Mouse (Mus musculus) forebrain, postnatal 0 days (tissue): ENCODE data around the gene Dnajc10. TPM values are rescaled to one million over a fixed set of nuclear protein-coding genes. Genes with fewer than 3 reads are reported as not detected.

Experiments
- ATAC-seq: fragments of 200-750 bp; cut with Nextera tagmentation; 2 replicates; pipeline ENCODE4 v1.8.0; 2017; ENCODE audit warnings: mild to moderate bottlenecking, moderate library complexity
- DNase-seq: peaks from one replicate; pipeline ENCODE4 v3.0.0-alpha.2; 2015
- H3K27ac ChIP-seq: fragments of 300-500 bp; sonication (generic); 2 replicates; pipeline ENCODE4 v1.5.1; 2014; ENCODE audit warnings: low read depth, mild to moderate bottlenecking, antibody characterized with exemption, low read length, moderate library complexity, mixed read lengths
- H3K27me3 ChIP-seq: fragments of 300-500 bp; sonication (generic); 2 replicates; pipeline ENCODE4 v1.6.1; 2014; ENCODE audit warnings: mild to moderate bottlenecking, low read length, mixed read lengths; ENCODE audit not compliant: insufficient read depth
- H3K36me3 ChIP-seq: fragments of 300-500 bp; sonication (generic); 2 replicates; pipeline ENCODE4 v1.6.1; 2014; ENCODE audit warnings: mild to moderate bottlenecking, moderate library complexity; ENCODE audit not compliant: insufficient read depth
- H3K4me1 ChIP-seq: fragments of 300-500 bp; sonication (generic); 2 replicates; pipeline ENCODE4 v1.6.1; 2014; ENCODE audit warnings: antibody characterized with exemption; ENCODE audit not compliant: insufficient read depth
- H3K4me2 ChIP-seq: fragments of 300-500 bp; sonication (generic); 2 replicates; pipeline ENCODE4 v1.6.1; 2014; ENCODE audit warnings: low read depth, mild to moderate bottlenecking, moderate library complexity
- H3K4me3 ChIP-seq: fragments of 300-500 bp; sonication (generic); 2 replicates; pipeline ENCODE4 v1.5.1; 2014; ENCODE audit warnings: low read depth, low read length, mixed read lengths
- H3K9ac ChIP-seq: fragments of 300-500 bp; sonication (generic); 2 replicates; pipeline ENCODE4 v1.6.1; 2014; ENCODE audit warnings: mild to moderate bottlenecking
- H3K9me3 ChIP-seq: fragments of 300-500 bp; sonication (generic); 2 replicates; pipeline ENCODE4 v1.6.1; 2016; ENCODE audit warnings: low read length
- CTCF ChIP-seq: sonication (generic); IDR thresholded peaks from 2 replicates; pipeline ENCODE4 v1.5.1; 2016; ENCODE audit warnings: antibody characterized with exemption, control low read depth, low read depth
- WGBS: fragments of 180-500 bp; shearing (Covaris S2); extraction: QIAGEN DNeasy Blood & Tissue Kit; methylation state at CpG from one replicate; pipeline ENCODE4 v1.1.7; 2014; 5-methylcytosine and 5-hydroxymethylcytosine counted together
- polyA plus RNA-seq: library from polyadenylated mRNA; unstranded; fragments of >200 nt; fragmentation: Nextera tagmentation; extraction: Ambion mirVana; gene quantifications from 2 replicates; pipeline ENCODE4 v1.2.1, GENCODE M21; 2015
- total RNA-seq: library from RNA; depleted of rRNA; stranded (reverse); fragments of >200 nt; gene quantifications from 2 replicates; pipeline ENCODE4 v1.2.3, GENCODE M21; 2014

Dnajc10 gene
- total and polyA plus RNA-seq, 2 experiments from 2014 or later: 53.4 to 79.8 TPM

DNA sequence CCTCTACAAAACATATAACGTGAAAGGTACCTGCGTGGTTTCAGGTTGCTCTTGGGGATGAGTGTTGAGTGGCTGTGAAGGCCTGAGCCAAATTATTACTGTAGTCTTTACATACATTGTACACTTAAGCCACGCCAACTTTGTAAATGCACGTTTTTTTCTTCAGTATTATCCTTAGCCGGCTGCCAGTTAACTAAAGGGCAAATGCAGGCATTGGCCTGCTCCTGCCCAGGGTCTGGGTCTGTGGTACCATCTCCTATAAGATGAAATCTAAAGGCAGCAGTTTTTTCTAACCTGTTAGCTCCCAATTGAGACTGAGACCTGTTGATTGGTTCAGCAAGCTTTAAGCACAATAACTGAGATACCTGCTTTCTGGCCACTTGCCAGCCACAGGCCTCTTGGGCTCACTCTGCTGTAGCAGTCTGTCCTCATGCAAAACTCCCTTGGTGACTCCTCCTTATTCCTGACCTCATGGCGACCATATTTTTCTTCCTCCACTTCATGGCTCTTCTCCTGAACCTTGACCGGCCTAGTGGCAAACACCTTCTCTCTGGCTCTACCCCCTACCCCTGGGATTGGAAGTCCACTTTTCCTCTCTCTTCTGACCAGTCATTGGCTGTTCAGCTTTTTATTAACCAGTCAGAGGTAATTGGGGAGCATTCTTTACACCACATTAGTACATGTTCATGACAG, 13.8 kb downstream of the Dnajc10 start:
- H3K9ac ChIP-seq: no peak overlapping the region
- no peak overlapping the region for H3K4me3 ChIP-seq
- no peaks in the 10 kb centered on the region for H3K27me3 ChIP-seq
- no peak for TF ChIP-seq CTCF
- ATAC-seq (no peak), DNase-seq (no peak)
- WGBS: 91% methylated on average over 7 of the region's 7 CpGs
- no peak overlapping the region for H3K4me2 ChIP-seq
- H3K9me3 ChIP-seq: no peaks in the 10 kb centered on the region
- peaks cover 38% of the 10 kb centered on the region for H3K36me3 ChIP-seq
- H3K4me1 ChIP-seq: no peaks in the 10 kb centered on the region
- no peak overlapping the region for H3K27ac ChIP-seq

- no peak overlapping the region for H3K4me3 ChIP-seq
These were observed 25.3 kb downstream of the Dnajc10 start for GRCm38 (mm10) chr2:80340537-80340936.

DNA sequence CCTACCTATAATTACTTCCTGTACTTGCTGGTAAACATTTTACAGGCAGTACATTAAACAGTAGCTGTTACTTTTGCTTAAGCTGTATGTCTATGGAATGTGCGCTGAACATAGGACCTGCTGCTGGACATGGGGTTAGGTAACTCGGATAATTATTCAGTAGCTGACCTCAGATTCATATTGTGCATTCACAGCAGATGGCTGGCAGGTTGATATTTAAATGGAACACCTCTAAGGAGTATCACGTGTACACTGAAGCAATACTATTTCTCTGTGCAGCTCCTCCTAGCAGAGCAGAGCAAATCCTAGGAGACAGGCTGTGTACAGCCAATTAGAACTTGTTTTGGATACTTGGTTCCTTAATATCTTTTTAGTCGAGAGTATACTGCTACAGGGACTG, 39.3 kb downstream of the Dnajc10 start:
- H3K4me2 ChIP-seq: no peak overlapping the region
- ATAC-seq: no peak
- no peaks in the 10 kb centered on the region for H3K27me3 ChIP-seq
- no peak overlapping the region for H3K27ac ChIP-seq
- TF ChIP-seq CTCF: no peak
- H3K4me3 ChIP-seq: no peak overlapping the region
- H3K4me1 ChIP-seq: no peaks in the 10 kb centered on the region
- H3K36me3 ChIP-seq: peaks cover 40% of the 10 kb centered on the region
- no peak for DNase-seq
- H3K9me3 ChIP-seq: no peaks in the 10 kb centered on the region
- WGBS: 88% methylated on average over 4 of the region's 4 CpGs
- no peak overlapping the region for H3K9ac ChIP-seq

More at GRCm38 (mm10) chr2:80340537-80340936, 25.3 kb downstream of the Dnajc10 start:
- H3K9ac ChIP-seq: no peak overlapping the region
- no peaks in the 10 kb centered on the region for H3K4me1 ChIP-seq
- no peaks in the 10 kb centered on the region for H3K27me3 ChIP-seq
- no peak overlapping the region for H3K27ac ChIP-seq
- H3K36me3 ChIP-seq: peaks cover 77% of the 10 kb centered on the region
- no peak for TF ChIP-seq CTCF
- ATAC-seq: no peak
- DNase-seq: no peak
- H3K9me3 ChIP-seq: no peaks in the 10 kb centered on the region
- no peak overlapping the region for H3K4me2 ChIP-seq
- 96% methylated on average over 9 of the region's 9 CpGs for WGBS

DNA sequence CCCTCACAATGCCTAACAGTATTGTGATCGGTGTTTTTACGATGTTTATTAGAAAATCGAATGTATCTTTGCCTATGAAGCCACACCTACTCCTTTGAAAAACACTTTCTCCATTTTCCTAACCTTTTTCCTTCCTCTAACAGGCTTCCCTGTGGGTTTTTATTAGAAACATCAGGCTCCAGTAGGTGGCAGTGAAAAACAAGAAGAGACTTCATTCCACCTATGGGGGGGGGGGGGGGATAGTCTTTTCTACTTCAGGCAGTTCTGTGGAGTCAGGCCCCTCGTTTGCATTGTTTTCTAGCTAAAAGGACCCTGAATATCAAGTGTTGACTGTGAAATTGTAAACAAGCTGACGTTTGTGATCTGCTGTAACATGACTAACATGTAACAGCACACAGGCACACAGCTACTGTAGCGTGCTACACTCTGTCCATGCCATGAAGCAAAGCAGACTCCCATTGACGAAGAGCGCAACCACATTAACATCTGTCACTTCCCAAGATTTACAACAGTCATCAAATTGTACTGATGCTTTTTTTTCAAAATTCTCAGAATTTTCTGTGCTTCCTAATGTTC, 41.5 kb downstream of the Dnajc10 start:
- ATAC-seq (peak; percentile 72), DNase-seq (peak; percentile 58)
- Histone ChIP-seq H3K27ac (no peak overlapping the region), H3K36me3 (peaks cover 27% of the 10 kb centered on the region), H3K9me3 (no peaks in the 10 kb centered on the region), H3K4me2 (no peak overlapping the region), H3K4me1 (no peaks in the 10 kb centered on the region), H3K9ac (no peak overlapping the region), H3K4me3 (no peak overlapping the region), H3K27me3 (no peaks in the 10 kb centered on the region)
- peak; percentile 69 for TF ChIP-seq CTCF
- WGBS: 60% methylated on average over 8 of the region's 8 CpGs

- 70% methylated on average over 8 of the region's 8 CpGs for WGBS
- ATAC-seq: no peak
These were observed 56.2 kb downstream of the Dnajc10 start for GRCm38 (mm10) chr2:80371458-80371857.

GRCm38 (mm10) chr2:80374892-80375291, 59.6 kb downstream of the Dnajc10 start:
- Histone ChIP-seq H3K4me1 (no peaks in the 10 kb centered on the region), H3K27me3 (no peaks in the 10 kb centered on the region), H3K36me3 (no peaks in the 10 kb centered on the region), H3K9ac (no peak overlapping the region), H3K9me3 (no peaks in the 10 kb centered on the region), H3K4me3 (no peak overlapping the region), H3K27ac (no peak overlapping the region), H3K4me2 (no peak overlapping the region)
- ATAC-seq (no peak), DNase-seq (no peak)
- no peak for TF ChIP-seq CTCF

More at GRCm38 (mm10) chr2:80371458-80371857, 56.2 kb downstream of the Dnajc10 start:
- Histone ChIP-seq H3K27ac (no peak overlapping the region), H3K9ac (no peak overlapping the region), H3K27me3 (no peaks in the 10 kb centered on the region), H3K36me3 (no peaks in the 10 kb centered on the region), H3K4me3 (no peak overlapping the region), H3K9me3 (no peaks in the 10 kb centered on the region), H3K4me2 (no peak overlapping the region), H3K4me1 (no peaks in the 10 kb centered on the region)
- no peak for DNase-seq
- TF ChIP-seq CTCF: no peak

- WGBS: 96% methylated on average over 5 of the region's 5 CpGs
These were observed 64.6 kb downstream of the Dnajc10 start for GRCm38 (mm10) chr2:80379848-80380247.

More at GRCm38 (mm10) chr2:80379848-80380247, 64.6 kb downstream of the Dnajc10 start:
- Histone ChIP-seq H3K4me3 (no peak overlapping the region), H3K9me3 (no peaks in the 10 kb centered on the region), H3K27ac (no peak overlapping the region), H3K4me1 (no peaks in the 10 kb centered on the region), H3K36me3 (no peaks in the 10 kb centered on the region), H3K27me3 (no peaks in the 10 kb centered on the region), H3K9ac (no peak overlapping the region), H3K4me2 (no peak overlapping the region)
- ATAC-seq (no peak), DNase-seq (no peak)
- TF ChIP-seq CTCF: no peak
